Mouse (Mus musculus) cerebellum, postnatal 10 days (tissue): ENCODE measurements at regions not wholly inside any gene's neighbourhood (a gene's known extent, or its start where the extent isn't known, plus 50 kb on each side); places are given as distances from the start of the nearest gene placed in this dataset.

Experiments
- DNase-seq, 2 experiments: peaks; one replicate each; pipeline ENCODE4 v3.0.0; 2021; ENCODE audit warnings: mixed read lengths in 2 of 2

DNA sequence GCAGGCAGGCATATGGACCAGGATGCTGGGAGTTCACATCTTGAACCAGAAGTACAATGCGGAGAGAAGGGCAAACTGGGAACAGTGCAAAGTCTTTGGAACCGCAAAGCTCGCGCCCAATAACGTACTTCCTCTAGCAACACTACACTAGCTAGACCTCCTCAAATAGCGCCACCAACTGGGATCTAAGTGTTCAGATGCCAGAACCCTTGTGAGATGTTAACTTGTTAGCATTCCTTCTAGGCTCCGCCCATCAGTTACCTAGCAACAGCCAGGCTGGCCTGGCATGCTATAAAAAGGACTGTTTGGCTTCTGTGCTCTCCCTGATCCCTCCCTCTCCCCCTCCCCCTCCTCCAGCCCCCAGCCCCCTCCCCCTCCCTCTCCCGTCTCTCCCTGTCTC is 182.3 kb upstream of the Jmjd1c start:
- DNase-seq = peak; percentile 73 to 78

DNA sequence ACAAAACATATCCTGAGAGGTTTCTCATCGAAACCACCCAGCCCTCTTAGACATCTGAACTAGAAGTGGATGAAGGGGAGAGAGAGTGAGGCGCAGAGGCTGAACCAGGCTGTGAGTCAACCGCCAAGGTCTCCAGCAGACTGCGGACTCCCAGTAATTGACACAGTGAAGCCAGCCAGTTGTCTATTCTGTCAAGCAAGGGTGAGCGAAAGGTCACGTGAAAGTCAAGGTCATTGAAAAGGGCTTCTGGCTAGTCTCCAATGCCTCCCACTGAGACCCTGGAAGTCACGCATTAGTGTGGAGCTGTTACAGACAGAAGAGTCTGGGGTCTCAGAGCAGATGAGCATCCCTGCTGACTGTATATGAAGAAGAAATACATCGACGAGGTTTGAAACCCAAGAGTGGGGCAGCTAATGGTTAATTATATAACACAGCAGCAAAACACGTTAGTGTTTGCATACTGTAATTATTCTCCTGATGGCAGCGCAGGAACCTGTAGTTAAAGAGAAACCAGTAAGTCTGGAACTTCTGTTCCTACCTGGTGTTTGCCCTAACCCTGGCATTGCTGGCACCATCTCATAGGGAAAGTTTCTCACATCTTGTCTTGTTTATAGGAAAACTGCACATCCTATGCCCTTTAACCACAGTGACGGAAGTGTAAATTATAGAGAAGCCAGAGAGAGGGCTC is 181.5 kb upstream of the Jmjd1c start:
- DNase-seq = peak; percentile 56 to 58

DNA sequence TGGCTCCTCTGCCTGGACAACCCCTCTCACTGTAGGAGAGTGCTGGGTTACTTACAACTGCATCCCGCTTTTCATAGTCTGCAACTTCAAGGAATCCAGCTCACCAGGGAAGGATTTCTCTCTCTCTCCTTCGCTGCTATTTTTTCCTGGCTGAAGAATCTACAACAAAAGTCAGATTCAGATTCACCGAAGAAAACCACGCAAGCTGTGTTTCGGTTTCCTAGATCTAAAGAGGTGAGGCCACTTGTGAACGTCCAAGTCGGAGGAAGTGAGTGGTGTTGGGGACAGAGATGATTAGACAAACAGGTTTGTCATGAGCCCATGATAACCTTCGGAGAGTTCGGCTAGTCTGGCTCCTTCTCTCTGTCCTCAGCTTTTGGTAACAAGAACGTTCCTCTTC is 180.1 kb upstream of the Jmjd1c start:
- no peak for DNase-seq

DNA sequence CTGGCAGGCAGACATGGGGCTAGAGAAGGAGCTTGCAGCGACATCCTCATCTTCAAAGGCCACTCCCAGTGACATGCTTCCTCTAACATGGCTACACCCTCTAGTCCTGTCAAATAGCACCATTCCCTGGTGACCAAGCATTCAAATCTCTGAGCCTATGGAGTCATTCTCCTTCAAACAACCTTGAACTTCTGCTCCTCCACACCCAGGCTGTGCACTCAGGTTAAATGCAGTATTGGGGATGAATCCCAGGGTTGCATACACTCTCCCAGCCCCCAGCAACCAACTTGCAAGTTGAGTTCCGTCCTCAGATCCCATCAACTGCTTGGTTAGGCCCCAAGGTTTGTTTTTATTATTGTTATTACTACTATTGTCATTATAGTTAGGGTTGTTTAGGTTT is 178.2 kb upstream of the Jmjd1c start:
- no peak for DNase-seq

DNA sequence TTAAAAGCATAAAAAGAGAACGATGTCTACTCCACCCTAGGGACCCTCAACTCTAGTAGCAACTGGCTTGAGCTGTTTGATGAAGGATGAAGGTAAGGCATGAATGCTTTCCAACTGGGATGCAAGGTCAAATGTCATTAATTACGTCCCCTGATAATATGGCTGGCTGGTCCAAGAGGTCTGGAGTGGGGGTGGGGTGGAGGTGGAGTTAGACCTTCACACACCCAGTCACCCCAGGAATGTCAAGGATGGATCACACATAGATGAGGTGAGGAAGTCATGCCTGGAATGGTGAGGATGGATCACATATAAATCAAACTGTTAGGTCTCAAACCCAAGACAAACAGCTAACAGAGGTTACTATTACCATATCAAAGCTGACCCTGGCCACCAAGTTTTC is 177.2 kb upstream of the Jmjd1c start:
- no peak for DNase-seq

DNA sequence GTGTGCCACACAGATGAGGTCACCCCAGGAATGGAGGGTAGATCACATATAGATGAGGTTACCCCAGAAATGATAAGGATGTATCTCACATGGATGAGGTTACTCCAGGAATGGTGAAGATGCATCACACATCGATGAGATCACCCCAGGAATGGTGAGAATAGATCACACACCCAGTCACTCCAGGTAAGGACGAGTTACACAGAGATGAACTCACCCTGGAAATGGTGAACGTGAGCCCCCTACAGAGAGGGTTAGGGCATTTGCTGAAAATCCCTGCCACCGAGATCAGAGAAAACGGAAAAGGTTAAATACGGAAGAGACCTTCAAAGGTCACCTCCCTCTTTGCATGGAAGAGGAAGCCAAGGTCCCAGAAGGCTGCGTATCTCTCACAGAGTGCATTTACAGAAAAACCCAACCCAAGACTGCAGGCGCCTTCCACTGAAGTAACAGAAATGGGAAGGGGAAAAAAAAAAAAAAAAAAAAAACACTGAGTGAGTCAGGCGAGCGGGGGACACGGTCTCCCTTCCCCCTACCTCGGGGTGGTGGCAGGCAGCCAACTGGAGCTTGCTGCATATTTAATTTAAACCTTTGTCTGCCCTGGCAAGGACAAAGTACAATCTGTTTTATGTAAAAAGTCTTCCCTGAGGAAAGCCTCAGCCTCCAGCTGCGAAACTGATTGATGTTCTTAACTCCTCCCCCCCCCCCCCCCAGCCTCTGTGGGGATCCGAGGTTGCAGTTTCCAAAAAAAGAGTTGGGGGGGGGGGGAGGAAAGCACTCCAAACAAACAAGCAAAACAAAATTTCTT is 175.8 kb upstream of the Jmjd1c start:
- peak; percentile 93 to 97 for DNase-seq

DNA sequence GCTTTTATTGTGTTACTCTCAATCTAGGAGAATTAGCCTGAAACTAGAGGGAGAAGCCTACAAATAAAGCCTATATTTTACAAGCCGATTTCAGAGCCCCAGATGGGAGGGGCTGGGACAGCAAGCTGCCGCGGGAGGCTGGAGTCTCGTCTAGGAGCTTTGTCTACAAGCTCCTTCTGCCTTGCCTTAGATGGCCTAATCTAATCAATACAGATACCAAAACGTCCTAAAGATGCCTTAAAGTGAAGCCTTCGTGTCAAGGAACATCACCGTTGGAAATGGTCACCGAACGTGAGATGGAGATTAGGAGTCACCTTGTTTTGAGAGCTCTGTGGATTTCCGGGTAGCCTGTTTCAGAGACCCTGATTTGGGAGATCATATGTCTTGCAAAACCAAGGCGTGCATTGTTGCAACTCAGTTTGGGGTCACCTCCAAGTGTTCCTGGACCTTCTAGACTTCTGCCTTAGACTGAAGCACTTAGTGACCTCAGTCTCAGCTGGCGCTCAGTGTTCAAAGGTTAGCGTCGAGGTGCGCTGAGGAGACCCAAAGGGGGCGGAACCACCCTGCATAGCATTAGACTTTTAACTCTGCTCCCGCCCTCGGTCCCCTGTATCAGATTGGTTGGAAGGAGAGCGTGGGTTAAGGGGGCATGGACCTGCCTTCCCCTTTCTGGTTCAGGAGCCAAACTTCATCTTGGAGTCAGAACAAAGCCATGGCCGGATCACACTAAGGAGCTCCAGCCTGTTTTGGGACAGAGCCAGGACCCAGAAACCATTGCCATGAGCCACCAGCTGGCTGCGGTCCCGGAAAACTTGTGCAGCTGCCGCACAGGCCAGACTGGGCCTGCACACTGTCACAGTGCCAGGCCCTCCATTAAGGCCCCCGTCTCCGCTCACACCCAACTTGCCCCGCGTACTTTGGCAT is 174.9 kb upstream of the Jmjd1c start:
- DNase-seq = peak; percentile 98

DNA sequence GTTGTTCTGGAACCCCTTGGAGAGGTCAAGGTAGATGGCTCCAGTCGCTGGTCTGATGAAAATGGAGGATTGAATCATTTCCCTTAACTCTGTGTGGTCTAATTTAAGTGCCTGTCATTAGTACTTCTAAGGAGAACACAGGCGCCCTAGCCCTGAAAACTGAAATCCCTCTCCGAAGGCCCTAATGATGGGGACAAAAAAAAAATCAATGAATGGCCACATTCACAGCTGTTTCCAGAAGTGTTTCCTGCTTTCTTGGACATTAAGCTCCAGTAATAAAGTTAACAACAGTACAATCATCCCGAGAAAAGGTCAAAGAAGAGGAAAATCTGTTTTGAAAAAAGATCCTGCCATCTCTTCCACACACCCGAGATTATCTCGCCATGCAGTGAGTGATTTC is 174.1 kb upstream of the Jmjd1c start:
- no peak for DNase-seq

DNA sequence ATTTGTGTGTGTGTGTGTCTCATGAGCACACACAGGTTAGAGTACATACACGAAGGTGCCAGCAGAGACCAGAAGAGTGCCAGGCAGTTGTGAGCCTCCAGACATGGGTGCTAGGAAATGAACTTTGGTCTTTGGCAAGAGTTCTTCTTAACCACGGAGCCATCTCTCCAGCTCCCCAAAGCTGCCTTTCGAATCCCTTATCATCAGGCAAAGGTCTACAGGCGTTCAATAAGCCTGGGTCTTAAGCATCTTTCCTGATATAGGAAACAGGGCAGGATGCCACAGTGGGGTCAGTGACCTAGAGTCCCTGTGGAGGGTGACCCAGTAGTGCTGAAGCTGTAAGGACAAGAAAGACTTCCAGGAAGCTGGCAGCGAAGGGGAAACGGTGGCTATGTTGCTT is 173.6 kb upstream of the Jmjd1c start:
- DNase-seq = peak in 1 of 2 experiments; percentile 39

DNA sequence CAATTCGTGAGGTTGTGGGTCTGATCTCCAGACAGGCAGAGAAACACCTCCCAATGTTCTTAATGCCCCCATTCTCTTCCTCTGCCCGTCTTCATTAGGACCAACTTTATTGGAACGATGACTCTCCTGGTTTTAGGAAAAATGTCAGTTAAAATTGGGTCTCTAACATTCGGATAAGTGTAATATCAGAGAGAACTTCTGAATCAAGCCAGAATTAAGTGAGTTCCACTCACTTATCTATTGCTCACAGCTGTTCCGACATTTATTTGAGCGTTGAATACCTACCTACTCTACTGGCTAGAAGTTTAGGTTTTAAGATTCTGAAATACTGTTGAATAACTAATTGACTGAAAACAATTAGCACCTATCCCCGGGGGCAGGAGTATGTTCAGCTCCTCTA is 172.0 kb upstream of the Jmjd1c start:
- no peak for DNase-seq

DNA sequence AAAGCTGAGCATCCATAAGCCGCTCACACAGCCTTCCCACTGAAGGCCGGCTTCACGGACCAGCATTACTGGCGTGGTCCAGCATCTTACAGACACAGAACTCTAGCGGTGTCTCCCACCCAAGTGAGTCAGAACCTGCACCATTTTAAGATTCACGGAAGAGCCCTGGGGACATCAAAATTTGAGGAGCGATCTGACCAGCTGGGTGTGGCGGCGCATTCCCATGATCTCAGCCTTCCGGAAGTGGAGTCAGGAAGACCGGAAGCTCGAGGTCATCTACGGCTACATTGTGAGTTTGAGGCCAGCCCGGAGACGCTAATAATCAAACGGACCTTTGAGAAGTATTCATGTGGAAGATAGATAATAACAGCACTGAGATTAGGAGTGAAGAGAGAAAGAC is 171.5 kb upstream of the Jmjd1c start:
- DNase-seq = no peak

DNA sequence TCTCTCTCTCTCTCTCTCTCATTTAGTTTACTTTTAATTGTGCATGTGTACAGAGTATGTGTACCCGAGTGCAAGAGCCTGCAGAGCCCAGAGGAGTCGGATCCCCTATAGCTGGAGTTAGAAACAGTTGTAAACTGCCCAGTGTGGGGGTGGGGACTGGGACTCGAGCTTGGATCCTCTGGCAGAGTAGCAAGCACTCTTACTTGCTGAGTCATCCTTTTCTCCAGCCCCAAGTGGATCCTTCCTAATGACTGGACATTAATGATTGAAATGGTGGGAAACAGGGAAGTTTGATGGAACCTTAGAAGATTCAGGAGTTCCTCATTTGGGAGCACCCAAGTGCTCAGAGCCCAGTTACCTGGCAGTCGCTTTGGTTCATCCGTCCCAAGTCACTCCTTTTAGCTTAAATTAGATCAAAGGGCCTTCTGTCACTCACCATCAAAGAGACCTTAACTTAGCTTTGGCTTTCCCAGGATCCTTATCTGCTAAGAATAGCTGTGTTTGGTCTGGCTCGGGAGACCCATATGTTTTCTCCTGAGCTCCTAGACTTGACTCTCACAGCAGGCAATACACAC is 170.3 kb upstream of the Jmjd1c start:
- no peak for DNase-seq

DNA sequence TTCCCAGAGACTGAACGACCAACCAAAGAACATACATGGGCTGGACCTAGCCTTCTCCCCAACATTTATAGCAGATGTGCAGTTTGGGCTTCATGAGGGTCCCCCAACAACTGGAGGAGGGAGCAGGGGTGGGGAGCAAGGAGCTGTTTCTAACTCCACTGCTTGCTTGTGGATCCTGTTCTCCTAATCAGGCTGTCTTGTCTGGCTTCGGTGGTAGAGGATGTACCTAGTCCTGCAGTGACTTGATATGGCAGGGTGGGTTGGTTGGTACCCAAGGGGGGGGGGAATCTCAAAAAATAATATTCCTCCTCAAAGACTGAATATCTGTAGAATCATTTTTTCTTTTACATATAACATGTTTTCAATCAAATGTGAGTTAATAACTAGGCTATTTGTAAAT is 168.3 kb upstream of the Jmjd1c start:
- DNase-seq = no peak

DNA sequence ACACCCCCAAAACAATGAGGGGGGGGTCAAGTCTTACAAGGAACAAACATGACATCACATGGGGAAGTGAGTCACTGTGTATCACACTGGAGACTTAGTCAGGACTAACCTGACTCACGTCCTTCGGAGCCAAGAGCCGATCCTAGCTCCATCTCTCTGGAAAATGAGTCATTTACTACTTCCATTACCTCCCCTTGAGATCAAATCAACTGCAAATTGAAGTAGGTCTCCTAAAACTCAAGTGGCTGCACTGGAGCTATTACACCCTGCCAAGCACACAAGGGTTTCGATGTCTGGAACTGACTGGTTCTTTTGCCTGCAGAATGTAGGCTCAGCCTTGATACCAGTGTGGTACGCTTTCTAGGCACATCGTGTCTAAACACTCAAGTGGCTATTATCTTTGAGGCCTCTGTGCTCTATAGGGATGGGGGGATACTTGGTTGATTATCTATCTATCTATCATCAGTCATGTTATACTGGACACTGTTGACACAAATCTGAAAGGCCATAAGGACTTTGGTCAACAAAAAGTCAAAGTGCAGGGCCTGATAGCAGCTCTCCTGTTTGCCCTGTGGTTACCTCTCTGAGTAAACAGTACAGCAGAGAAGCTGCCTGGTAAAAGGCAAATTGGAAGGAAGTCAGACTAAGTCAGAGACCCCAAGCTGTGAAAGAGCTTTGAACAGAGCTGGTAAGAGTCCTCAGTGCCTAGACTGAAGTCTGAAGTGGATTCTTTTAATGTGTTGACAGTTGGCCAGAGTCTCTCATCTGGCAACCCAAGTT is 167.5 kb upstream of the Jmjd1c start:
- no peak for DNase-seq

DNA sequence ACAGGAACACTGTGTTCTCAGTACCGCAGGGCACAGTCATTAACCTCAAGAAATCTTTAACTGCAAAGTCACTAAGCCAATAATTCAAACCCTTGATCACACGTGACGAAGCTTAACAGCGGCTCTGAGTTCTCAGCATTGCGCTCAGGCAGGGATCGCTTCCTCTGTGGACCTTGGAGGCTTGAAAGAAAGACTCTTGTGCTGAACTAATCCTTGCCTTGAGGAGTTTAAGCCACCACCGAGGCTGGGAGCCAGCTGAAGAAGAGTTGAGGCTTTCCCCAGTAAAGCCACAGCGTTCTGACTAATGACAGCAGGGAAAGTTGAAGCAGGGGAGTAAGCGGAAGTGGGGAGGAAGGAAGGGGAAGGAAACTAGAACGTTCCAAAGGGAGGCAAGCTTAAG is 165.4 kb upstream of the Jmjd1c start:
- no peak for DNase-seq

DNA sequence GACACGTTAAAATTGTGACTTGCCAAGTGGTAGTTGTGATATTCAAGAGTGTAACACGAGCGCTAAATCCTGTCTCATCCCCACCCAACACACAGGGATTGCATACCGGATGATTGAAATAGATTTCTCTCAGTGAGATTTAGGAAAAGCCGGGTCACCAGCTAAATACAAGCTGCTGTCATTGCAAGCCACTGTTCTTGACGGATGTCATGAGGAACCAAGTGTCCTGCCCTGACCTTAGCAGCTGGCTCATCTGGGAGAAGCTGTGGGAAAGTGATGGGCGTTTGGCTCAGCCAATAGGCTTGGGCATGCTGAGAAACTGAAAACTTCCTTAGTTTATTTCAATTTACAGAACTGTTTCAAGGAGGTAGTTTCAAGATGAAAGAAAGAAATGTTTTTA is 164.4 kb upstream of the Jmjd1c start:
- DNase-seq = no peak

DNA sequence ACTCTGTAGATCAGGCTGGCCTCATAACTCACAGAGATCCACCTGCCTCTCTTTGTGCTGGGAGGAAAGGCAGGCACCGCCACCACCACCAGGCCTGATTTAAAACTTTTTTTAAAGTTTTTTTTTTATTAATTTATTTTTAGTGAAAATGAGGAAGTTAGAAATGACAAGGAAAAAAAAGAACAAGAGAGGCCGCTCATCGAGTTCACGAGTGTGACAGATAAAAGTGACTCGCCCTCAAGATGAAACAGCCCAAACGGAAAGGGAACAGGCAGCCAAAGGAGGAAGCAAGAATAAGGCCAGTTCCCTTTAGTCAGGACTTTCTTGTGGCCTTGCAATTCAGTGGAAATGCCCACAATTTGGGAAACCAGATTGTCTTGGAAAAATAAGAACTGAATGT is 163.4 kb upstream of the Jmjd1c start:
- no peak for DNase-seq

DNA sequence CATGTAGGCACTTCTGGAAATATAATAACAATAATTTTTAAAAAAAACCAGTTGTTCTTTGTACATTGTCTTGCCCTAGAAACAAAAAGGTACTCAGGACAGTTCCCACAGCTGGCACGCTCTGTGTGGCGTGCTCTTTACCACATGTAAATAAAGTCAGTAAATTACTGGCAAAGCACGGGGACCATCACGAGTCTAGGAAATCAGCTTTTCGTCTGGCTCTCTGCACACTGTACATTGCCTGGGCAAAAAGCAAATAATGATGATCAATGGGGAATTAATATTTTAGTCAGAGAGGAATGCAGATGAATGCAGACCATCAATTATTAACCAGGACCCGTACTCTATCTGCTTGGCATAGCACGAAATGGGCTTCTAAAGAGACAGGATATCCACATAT is 162.2 kb upstream of the Jmjd1c start:
- no peak for DNase-seq

DNA sequence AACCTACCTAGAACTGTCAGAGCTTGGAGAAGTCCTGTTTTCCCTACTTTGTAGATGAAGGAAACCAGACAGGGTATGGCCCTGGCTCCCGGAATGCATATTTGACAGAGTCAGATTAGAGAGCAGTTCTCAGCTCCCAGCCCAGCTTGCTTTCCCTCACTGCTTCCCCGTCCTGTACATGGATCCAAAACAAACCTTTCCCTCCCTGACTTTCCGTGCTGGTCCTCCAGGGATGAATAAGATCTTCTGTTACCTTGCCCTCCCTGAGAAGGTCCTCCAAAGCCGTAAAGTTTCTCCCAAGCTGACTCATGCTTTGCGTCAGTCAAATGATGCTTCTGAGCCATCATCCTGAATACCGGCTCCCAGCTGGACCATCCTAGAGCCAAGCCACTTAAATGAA is 160.2 kb upstream of the Jmjd1c start:
- no peak for DNase-seq

DNA sequence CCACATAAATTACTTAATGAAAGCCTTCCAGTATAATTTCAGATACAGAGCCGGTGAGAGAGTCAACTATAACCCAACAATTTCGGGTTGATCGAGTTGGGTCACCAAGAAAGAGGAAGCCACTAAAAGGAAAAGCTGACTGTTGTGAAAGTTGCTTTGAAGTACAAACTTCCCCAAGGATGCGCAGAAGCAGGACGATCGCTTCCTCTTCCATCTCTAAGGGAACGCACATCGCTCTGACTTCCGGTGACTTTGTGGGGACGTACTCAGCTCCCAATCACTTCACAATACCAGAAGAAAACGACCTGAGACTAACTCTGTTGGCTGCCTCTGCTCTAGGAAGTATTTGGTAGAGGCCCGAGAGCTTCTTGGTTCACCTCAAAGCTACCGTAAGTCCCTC is 158.8 kb upstream of the Jmjd1c start:
- no peak for DNase-seq

DNA sequence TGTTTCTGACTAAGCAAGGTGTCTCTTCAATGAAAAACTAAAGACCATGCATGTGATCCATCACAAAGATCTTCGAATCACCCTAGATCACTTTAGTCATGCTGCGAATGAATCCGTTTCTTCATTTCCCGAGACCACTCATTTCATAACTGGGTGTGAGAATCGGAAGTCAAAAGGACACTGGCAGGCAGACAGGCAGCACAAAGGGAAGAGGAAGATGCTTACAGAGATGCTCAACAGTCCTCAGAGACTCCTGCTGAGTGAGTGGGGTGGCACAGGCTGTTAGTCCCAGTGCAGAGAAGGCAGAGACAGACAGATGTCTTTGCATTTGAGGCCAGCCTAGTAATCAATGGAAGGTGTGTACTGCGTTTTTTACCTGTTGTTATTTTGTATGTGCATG is 155.6 kb upstream of the Jmjd1c start:
- DNase-seq = no peak

DNA sequence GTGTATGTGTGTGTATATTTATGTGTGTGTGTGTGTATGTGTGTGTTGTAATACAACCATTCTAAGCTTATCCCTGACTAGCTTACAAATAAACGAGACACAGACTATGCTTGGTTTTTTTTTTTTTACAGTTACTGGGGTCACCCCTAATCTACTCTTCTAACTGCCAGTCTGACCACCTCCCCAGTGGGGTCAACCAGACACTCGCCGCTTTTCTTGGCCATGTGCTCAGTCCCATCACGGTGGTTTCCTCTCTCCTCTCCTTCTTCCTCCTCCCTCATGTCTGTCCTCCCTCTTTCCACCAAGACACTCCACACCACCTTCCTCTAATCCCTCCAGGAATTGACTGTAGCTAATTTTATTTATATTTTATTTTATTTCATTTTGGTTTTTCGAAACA is 155.0 kb upstream of the Jmjd1c start:
- DNase-seq = no peak
